Mouse (Mus musculus) gastrocnemius, postnatal 10 days (tissue): Measurements from ENCODE around the gene Arhgap42. TPM values are rescaled to one million over a fixed set of nuclear protein-coding genes. Genes with fewer than 3 reads are reported as not detected.

Source experiments
- DNase-seq: peaks from one replicate; pipeline ENCODE4 v3.0.0; 2021; ENCODE audit warnings: mixed read lengths
- total RNA-seq, 2 experiments: library from RNA; stranded (reverse); gene quantifications; 2 replicates each; pipeline ENCODE4 v1.2.3; 2021

The Arhgap42 gene
- total RNA-seq, 2 experiments from 2014 or later, result 8.0 to 10.0 TPM

DNA sequence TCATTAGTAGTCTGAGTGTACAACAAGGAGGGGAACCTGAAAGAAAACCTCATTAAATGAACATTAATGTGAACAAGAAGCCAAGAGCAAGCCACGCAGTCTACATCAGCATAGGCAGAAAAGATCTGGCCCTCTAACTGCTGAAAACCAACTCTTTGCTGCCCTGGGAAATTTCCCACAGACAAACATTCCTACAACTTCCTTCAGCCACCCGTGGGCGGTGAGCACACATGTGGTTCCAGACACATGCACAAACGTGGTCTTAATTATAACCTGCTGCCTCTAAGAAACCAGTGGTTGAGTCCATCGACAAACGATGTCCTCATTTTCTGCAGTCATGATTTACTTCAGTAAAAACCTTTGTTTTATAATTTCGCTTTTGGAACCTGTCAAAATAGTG, 96.3 kb downstream of the Arhgap42 start:
- DNase-seq, result no peak

GRCm38 (mm10) chr9:9142144-9142543, 96.8 kb downstream of the Arhgap42 start:
- DNase-seq, result no peak

DNA sequence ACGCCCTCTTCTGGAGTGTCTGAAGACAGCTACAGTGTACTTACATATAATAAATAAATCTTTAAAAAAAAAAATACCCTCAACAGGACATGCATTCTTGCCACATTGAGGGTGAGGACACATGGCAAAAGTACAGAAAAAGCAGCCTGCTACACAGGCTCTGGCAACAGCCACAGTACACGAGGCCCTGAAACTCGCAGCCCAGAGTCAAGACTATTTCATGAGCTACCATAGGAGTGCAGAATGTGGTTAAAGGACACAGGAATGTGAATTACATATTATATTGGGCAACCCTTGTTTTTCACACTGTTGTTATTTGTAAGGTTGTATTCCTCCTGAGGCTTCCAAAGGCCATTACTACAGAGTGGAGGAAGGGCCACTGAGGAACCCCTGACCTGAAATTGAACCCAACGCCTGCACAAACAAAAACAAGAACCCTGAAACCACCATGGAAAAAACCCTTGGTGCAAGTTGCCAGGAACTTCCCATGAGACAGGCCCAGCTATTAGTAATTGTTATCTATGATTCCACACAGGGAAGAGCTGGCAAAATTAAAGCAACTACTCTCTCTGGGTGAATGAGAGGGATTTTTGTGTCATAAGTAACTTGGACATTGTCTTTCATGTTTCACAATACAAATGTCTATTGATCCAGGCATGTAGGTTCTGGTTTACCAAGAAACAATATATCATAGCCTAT, 109.8 kb downstream of the Arhgap42 start:
- peak; percentile 14 for DNase-seq

DNA sequence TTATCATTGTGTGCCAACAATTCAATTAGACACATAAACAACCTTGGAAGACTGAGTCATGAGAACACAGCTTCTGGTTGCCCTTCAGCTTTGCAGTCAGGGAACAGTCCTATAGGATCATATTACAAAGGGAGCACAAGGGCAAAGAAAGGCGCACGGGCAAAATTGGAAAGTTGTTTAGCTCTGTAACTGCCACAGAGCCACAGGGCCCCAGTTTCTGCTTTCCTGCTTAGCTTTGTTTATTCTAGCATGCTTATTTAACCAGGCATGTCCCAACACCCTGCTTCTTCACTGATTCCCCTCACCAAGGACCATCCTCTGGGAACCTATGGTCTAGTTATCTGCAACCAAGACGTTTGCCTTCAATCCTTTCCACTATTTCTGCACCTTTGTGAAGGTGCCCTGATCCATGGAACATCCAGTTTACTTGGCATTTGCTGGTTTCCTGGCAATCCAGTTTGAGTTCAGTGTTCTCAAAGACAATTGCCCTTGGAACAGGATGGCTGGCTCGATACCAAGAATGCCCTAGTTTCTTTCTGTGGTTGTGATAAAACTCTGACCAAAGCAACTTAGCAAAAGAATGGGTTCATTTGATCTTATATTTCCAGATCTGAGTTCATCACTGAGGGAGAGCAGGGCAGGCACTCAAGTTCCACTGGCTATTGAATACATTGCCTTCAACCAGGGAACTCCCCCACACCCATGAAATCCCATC, 111.7 kb downstream of the Arhgap42 start:
- no peak for DNase-seq

DNA sequence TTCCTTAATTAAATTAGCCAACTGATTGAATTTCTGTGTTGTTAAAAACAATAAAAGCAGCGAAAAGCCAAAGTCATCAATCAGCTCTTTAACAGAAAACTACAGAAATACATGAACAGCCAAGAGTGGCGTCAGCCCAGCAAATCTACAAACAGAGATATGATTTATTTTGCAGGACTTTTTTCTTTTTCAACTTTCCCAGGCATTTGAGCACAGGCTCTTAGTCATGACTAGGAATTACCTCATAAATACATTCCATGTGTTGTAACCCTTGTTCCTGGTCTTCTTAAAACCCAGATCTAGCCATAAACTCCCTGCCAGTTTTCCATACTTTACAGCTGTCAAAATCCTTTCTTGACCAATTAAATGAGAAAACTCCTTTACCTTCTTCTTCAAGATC, 114.7 kb downstream of the Arhgap42 start:
- DNase-seq, result no peak

- DNase-seq, result no peak
Observed at GRCm38 (mm10) chr9:9114266-9114665, 124.6 kb downstream of the Arhgap42 start.

GRCm38 (mm10) chr9:9113847-9114246, 125.1 kb downstream of the Arhgap42 start:
- no peak for DNase-seq

DNA sequence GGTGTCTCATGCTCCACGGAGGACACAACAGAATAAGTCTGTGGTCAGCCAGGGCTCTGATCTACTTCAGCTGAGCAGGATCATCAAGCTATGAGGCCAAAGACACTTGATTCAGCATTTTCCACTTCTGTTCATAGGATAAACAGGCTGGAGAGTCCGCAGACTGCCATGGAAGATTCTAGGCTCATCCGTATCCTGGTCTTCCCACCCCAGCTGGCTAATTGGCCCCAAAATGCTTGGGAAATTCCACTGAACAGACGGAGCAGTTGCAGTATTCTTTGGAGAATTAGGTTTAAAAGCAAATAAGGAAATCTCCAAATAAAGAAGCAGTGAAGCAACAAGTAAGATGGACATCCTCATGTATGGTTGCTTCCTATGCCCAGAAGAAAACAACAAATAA, 126.0 kb downstream of the Arhgap42 start:
- no peak for DNase-seq

GRCm38 (mm10) chr9:9107697-9108096, 131.2 kb downstream of the Arhgap42 start:
- DNase-seq, result no peak

DNA sequence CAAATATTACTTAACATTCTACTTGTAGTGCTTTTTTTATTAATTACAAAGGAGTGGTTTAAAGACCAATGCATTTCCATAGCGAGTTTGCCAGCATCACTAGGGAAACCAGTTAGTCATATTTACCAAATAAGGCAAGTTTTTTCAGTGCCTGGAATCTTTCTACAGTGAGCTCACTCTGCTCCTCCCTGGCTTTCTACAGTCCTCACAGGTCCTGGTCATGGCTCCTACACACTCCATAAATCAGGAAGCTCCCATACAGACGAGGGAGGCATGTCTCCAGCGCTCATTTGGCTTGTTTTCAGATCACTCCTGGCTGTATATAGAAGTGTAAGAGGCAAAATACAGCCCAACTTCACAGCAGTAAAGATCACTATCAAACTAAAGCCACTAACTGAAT, 134.1 kb downstream of the Arhgap42 start:
- no peak for DNase-seq

DNA sequence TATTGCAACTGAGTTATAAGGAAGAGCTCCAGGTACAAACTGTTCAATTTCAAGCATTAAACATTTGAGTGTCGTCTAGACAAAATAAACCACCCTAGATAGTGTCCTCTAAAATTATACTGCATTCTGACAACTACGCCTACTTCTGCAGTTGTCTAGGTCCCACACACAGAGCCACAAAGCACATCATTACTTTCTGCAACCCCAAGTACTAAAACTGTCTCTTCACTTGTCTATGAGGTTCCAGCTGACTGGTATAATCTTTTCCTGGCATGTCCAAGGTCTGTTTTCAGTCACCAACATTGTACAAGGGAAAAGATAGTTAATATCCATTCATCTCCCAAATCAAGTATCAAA, 136.8 kb downstream of the Arhgap42 start:
- no peak for DNase-seq

- no peak for DNase-seq
Observed at GRCm38 (mm10) chr9:9101482-9102157, 137.3 kb downstream of the Arhgap42 start.

GRCm38 (mm10) chr9:9101055-9101454, 137.8 kb downstream of the Arhgap42 start:
- DNase-seq, result peak; percentile 15

DNA sequence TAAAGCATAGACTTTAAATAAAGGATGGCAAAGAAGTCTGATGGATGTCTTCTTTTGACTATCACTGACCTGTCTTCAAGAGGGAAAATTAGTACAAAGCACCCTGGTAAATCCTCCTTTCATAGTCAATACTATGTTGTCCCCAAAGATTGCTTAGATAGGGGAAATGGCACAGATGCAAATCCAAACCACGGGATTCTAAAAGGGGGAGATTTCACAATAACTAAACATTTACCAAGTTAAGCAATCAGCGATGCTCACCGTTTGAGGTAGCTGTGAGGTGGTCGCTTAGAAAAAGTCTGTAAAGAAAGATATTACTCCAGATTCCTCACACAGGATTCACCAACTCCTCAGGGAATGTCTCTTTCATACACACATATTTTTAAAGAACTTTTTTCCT, 141.1 kb downstream of the Arhgap42 start:
- no peak for DNase-seq

DNA sequence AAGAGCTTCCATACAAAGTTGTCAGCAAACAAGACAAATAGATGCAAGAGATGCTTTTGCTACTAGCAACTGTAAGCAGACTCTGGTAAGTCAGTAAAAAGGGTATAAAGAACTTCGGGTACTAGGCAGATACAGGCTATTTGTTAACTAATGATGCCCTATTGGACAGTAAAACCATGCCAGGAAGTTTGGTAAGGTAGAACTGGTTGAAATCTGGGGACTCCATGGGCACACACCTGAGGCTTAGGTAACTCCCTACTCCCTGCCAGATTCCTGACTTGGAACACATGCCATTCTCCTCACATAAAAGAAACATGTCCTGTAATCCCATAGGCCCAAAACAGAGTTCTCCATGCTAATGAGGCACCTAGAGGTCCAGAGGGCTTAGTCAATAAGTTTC, 142.1 kb downstream of the Arhgap42 start:
- no peak for DNase-seq

- no peak for DNase-seq
Observed at GRCm38 (mm10) chr9:9093096-9093495, 145.8 kb downstream of the Arhgap42 start.

GRCm38 (mm10) chr9:9083441-9083840, 155.5 kb downstream of the Arhgap42 start:
- no peak for DNase-seq

- DNase-seq, result no peak
Observed at GRCm38 (mm10) chr9:9052920-9053319, 186.0 kb downstream of the Arhgap42 start.

GRCm38 (mm10) chr9:9051184-9051583, 187.7 kb downstream of the Arhgap42 start:
- DNase-seq, result no peak

- no peak for DNase-seq
Observed at GRCm38 (mm10) chr9:9049202-9049601, 189.7 kb downstream of the Arhgap42 start.

DNA sequence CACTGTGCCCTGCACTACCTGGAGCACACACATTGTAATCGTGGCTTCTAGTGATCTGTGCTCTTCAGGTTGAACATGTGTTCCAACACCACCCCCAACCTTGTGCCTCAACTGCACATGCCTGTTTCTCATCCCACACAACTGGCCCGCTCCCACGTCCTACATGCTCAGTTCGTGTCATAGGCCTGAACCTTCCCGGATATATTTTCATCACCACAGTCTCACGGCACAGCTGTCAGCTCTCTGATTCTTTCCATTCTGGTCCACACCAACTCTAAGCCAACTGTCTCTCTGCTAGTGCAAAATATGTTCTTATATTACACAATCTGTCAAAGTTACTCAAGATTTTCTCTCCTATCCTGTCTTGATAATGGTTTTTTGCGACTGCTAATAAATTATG, 197.9 kb downstream of the Arhgap42 start:
- DNase-seq, result no peak

- no peak for DNase-seq
Observed at GRCm38 (mm10) chr9:9037017-9037671, 201.8 kb downstream of the Arhgap42 start.

DNA sequence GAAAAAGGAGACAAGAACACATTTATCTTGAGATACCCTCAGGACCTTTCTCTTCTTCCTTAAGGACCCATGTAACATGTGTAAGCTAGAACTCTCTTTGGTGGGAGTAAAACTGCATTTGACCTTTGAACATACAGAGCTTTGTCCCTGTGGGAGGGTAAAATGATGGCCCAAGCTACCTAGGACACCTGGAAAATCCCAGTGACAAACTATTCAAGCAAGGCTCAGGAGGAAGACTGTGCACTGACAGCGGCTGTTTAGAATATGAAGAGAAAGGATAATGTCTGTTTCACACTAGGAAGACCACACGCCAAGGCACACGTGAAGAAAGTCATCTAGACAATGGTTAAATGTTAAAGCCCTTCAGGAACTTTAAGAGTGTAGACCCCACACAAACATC, 211.0 kb downstream of the Arhgap42 start:
- DNase-seq, result no peak
